Mouse (Mus musculus) ovary, postnatal 36 days (tissue): ENCODE results near the gene Sde2.

Source experiments
- DNase-seq: peaks from one replicate; pipeline ENCODE4 v3.0.0; 2022; ENCODE audit warnings: low spot score, mixed read lengths

The Sde2 gene

DNA sequence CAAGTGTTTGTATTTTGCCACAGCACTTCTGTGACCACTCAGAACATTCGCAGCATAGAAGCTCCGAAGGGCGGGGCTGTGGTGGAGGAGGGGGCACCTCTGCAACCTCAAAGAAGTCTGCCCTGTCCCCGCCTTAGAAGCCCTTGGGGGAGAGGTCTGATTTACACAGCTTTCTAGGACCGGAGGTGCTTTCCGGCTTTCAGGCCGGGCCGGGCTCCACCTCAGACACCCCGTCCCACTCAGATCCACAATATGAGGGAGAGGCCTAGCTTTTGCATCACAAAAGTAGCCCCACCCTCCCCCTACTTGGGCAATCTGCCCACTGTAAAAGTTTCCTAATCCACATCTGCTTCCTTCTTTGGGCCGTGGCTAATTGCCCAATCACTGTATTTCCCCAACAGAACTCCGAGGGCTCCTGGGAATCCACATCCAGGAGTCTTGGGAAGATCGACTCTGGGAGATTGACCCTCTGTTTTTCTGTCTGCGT lies 37.7 kb downstream of the Sde2 start:
- DNase-seq: peak; percentile 65

DNA sequence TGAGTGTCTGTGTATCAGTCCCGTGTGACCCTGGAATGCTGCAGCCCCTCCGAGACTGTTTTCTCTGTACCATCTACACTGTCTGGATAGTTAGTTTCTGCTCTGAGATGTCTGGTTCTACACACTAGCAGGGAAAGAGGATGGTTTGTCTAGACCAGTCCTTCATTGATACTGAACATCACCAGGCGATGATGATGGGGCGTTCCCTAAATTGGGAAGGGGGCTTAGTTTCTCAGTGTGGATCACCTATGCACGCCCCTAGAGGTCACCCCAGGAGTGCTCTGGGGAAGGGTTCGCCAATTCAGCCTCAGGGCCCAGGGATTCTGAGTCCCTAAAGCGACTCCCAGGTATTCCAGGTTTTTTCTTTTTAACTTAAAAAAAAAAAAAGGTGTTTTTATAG lies 38.2 kb downstream of the Sde2 start:
- DNase-seq: no peak

DNA sequence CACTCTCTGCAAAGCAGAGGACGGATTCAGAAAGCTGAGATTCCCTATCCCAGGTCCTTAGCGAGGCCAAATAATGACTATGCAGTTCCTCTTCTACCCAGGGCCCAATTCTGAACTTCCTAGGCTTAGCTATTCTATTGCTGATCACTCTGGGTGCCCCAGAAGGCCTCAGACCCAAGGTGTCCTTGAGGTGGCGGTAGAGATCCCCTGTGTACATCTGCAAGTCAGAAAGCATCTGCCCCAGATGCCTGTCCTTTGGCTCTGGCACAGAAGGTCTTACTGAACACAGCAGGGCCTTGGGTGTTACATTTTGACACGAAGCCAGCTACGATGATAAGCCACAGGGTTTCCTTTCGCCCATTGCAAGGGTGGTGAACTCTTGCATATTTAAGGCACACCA lies 38.9 kb downstream of the Sde2 start:
- peak; percentile 58 for DNase-seq

DNA sequence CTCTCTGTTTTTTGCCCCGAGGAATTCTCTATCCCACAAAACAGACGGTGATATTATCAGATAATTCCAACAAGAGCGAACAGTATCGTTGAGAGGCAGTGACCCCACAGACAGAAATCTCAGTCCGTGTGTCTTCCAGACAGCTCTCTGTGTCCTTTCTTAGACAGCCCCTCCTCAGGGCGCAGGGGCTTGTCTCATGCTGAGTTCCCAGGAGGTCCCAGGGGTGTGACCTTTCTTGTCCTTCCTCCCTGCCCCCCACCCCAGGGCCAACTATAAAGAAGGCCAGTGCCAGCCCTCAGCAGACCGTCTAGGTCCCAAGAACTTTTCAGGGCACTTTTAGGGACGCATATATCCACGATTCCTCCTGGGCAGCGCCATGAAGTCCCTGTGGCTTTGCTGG lies 41.9 kb downstream of the Sde2 start, which contains the start of gene Lefty2:
TSS of gene Lefty2 (plus strand) at position 301 of the 400 bp plus-strand sequence.
- no peak for DNase-seq

DNA sequence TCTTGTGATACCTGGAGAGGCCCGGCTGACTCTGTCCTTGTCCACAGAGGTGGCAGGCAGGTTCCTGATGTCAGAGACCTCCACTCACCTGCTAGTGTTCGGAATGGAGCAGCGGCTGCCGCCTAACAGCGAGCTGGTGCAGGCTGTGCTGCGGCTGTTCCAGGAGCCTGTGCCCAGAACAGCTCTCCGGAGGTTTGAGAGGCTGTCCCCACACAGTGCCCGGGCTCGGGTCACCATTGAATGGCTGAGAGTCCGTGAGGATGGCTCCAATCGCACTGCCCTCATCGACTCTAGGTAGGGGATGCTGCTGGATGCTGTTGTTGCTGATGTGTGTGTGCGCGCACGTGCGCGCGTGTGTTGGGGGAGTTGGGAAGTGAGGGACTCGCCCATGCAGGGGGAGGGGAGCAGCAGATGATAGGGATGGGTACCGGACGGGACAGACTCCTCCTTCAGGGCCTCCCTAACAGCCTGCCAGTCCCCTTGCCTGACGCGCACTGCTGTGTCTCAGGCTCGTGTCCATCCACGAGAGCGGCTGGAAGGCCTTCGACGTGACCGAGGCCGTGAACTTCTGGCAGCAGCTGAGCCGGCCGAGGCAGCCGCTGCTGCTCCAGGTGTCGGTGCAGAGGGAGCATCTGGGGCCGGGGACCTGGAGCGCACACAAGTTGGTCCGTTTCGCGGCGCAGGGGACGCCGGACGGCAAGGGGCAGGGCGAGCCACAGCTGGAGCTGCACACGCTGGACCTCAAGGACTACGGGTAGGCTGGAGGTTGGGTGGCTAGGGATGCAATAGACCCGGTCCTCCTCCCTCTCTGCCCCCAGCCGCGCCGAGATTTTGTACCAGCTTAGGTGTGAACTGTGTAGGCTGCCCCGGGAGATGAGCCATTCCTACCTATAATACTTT lies 43.4 kb downstream of the Sde2 start:
- peak; percentile 33 for DNase-seq

DNA sequence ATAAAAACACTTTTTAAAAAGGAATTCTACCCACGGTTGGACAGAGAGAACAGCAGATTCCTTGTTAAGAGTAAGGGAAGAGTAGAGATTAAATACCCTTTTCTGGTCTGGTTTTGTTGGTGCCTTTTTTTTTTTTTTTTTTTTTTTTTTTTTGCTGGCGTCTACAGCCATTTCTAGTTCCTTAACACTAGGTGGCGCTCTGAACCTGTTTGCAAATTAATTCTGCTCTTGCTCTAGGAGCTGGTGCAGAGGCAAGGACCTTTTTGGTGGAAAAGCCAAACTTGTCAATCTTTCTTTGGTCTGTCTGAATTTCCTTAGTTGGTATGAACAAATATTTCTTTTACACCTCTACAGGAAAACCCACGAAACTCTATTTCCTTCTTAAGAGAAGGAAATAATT lies 50.2 kb downstream of the Sde2 start:
- no peak for DNase-seq

DNA sequence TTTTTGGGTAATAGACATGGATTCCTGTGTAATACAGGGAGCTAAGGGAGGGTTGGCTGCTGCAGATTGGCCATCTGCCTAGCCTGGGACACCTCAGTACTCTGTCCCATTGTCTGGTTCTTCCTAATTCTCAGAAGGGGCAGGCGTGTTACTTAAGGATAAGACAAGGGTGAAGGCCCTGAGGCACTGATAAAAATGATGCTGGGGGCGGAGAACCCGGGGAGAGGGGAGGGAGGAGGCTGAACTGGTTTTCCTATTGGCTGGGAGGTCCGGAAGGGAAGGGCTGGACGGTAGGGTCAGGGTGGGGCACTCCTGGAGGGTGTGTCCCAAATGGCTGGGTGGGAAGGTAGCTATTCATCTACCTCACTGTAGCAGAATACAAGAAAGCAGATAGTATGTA lies 52.0 kb downstream of the Sde2 start:
- no peak for DNase-seq

DNA sequence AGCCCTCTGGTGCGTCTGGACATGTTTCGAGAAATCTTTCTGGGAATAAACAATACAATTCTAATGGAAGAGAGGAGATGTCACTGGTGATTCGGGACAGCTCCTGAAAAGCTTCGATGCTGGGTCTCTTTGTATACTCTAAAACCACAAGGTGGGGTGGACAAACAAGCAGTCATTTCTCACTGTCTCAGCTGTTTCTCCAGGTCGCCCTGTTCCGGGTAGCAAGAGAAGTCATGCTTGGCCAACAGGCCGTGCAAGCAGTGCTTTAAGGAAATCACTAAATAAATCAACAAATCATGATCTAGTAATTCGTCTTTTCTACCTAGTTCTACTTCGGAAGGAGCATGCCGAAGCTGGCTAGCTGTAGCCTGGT lies 52.7 kb downstream of the Sde2 start:
- DNase-seq: no peak

DNA sequence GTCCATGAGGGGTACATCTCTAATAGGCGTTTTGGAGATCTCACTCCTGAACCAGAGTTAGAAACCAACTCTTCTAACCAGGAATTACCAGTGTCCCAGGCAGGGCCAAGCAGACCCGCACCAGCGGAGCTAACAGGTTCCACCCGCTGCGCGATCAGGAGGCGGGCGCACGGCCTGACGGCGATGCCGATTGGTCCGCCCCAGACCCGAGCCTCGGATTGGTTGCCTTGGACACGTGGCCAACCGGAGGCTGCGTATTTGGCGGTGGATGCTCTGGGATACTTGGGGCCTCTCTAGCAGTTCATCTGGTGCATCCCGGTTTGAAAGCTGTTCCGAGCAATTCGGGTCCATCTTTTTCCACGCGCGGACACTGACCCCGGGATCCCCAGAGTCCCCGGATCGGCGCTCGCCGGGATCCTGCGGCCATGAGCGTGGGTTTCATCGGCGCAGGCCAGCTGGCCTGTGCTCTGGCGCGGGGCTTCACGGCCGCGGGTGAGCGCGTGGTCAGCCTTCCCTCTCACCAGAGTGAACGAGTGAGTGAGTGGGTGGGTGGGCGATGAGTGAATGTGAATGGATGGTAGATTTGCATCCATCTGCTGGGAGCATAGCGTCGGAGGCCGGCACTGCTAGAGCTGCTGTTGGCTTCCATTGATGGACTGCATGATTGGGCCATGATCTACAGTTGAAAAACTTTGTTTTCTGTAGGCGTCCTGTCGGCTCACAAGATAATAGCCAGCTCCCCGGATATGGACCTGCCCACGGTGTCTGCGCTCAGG lies 53.3 kb downstream of the Sde2 start, which contains the start of gene Pycr2:
TSS of gene Pycr2 (plus strand) at position 255 of the 776 bp plus-strand sequence.
- DNase-seq: peak; percentile 93

DNA sequence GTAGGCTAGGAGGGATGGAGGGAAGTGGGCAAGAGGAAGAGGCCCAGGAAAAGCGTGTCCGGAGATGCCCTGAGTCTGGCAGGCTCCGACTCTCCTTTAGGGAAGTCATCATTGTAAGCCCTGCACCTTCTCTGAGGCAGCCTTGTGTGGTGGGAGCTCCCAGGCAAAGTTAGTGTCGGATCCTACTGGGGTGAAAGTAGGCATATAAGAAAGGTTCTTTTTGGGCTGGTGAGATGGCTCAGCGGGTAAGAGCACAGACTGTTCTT lies 53.8 kb downstream of the Sde2 start:
- no peak for DNase-seq

DNA sequence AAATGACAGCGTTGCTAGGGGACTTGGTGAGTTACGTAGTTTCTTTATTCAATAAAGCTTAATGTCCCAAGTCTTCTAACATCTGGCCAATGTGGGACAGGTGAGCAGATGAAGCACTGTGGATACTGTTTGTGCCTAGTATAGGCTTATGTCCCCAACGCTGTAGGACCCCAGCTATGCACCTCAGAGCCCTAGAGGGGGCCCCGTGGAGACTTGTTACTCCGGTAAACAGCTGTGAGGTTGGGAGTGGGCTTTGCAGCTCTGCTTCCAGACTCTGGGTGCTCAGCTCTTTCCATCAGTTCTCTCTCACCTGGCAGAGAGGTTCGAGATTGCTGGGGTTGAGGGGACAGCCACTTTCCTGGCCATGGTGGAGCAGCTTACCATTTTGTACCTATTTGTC lies 54.4 kb downstream of the Sde2 start:
- DNase-seq: no peak

DNA sequence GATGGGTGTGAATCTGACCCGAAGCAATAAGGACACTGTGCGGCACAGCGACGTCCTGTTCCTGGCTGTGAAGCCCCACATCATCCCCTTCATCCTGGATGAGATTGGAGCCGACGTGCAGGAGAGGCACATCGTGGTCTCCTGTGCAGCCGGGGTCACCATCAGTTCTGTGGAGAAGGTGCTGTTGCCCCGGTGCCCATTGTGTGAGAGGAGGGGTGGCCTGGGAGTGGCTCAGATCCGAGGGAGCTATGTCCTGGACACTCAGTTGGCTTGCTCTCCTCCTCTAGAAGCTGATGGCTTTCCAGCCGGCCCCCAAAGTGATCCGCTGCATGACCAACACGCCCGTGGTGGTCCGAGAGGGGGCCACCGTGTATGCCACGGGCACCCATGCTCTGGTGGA lies 54.9 kb downstream of the Sde2 start:
- no peak for DNase-seq

DNA sequence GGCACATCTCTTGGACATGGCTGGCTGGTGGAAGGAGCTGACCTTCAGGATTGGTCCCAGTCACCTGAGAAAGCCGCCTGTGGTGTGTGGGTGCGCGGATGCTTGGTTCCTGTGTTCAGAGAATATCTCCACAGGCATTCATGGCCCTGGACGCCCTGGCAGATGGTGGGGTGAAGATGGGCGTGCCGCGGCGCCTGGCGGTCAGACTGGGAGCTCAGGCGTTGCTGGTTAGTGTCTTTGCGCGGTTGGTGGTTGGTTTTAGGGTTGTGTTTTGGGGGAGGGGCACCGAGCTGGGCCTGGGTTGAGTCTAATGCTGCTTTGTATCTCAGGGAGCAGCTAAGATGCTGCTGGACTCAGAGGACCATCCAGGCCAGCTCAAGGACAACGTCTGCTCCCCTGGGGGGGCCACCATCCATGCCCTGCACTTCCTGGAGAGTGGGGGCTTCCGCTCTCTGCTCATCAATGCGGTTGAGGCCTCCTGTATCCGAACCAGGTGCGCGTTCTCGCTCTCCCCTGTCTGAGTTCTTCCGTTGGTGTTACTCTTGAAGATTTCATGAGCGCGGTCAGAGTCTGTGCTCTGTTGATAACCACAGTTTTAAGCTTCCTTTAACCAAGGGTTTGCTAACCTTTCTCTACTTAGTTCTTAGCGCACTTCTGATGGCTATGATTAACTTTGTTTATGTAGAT lies 55.7 kb downstream of the Sde2 start:
- DNase-seq: no peak

DNA sequence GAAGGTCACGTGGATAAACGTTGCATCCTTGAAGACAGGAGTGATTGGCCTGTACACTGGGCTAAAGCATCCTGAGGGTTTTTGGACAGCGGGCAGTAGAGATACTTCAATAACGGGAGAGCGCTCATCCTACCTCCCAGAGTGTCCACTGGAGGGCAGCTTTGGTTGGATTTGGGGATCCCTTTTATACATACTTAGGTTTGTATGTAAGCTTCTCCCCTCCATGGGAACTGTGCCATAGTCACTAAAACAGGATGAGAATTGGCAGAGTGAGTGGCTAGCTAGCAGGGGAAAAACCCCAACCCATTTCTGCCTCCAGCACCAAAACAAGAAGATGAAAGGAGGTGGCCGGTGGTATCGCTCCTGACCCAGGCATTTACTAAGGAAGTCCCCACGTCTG lies 60.2 kb downstream of the Sde2 start:
- DNase-seq: no peak

DNA sequence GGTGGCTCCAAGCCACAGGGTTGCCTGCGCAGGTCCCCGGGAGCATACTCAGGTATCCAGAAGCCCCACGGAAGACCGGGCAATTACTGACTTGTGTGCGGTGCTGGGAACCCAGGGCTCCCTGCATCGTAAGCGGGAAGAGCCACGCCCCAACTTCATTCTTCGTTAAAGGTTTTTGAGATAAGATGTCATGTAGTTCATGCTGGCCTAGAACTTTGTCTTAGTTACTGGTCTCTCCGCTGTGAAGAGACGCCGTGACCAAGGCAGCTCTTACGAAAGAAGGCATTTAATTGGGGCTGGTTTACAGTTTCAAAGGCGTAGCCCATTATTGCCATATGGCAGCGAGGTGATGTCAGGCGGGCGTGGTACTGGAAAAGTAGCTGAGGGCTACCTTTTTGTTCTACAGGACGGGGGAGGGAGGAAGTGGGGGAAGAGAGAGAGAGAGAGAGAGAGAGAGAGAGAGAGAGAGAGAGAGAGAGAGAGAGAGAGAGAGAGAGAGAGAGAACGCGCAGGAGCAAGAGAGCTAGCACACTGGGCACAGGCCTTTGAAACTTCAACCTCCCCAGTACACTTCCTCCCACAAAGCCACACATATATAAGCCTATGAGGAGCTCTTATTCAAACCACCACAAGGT lies 60.8 kb downstream of the Sde2 start:
- no peak for DNase-seq

DNA sequence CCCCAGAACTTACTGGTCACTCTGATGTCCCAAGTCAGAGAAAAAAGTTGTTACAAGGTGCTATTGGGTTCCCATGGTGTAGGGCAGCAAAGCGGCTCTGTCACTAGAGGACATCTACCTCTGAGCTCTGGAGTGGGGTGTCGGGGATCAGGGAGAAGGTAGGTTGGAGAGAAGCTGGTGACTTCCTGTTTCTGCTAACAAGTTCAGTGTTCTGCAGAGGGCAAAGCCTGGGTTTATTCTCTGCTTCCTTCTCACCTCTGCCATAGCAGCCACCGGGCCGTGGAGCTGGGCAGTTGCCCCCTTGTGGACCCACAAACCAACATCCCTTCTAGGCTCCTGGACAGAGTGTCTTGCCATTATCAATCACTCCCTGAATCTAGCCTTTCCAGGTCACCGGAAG lies 61.9 kb downstream of the Sde2 start:
- no peak for DNase-seq

DNA sequence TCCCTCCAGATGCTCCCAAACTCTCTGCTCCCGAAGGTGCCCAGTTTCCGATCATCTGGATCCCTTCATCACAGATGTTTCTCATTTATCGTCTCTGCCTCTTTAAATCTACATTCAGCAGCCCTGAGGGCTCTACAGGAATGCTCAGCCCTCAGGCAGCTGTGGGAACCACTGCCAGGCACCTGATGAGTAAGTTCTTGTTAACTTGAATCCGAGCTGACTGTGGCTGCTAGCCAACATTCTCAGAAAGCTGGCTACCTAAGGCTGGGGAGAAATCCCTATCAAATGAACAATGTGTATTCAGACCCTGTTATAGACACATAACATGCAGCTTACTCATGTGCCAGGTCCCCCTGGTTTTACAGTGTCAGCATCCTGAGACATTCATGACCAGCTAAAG lies 62.9 kb downstream of the Sde2 start:
- DNase-seq: no peak

DNA sequence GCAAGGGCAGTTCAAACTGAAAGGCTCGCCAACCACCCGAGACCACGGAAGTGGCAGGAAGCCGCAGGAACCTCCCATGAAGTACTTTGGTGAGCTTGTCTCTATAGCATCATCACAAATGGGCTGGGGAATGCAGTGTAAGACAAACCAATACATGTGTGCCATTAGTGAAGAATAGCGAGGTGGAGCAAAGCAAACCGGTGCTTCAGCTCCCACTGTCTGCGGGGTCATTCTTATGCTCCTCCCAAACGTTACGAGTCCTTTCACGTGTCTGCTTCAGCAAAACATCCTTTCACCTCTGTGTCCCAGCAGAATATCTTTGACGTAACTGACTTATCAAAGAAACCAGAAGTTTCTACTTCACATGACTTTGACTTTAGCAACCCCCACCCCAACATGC lies 65.5 kb downstream of the Sde2 start:
- DNase-seq: no peak

DNA sequence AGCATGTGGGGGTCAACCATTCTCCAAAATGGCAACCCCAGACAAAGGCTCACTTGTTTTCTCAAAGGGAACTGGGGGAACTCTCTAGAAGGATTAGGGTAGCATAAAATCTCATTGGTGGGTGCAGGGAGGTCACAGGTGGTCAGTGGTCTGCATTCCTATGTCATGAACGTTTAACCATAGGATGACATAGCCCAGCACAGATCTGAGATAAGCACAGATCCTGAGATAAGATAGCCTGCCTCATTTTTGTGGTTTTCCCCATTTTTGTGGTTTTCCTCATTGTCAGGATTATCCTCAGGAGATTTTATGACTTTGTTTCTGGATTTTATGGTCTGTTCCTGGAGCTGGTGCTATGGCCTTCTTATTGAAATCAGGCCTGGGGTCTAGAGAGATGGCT lies 66.1 kb downstream of the Sde2 start:
- no peak for DNase-seq
